In the genomic region with DNA sequence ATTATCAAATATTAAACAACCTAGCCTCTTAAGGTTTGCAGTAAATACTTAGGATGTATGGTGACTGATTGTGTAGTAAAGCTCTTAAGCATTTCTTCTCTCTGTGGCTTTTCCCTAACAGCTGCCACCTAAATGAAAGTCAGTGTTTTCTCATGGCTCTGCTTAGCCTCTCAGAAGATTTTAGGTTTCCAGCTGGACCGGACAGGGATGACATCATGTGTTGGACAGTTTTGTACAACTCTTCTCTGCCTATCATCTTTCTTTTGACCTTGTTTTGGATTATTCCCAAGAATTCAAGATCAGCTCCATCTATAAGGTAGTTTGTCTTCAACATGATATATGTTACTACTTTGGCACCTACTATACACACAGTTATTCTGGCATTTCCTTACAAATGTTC, we compare ENCODE assay signal across 26 mouse cellular contexts.
A peak's percentile ranks its signal among the peaks of the same experiment; 100 is the strongest.
DNase-seq lines count a peak whose midpoint lies in the region; ATAC-seq and TF ChIP-seq lines count a peak whose summit lies in the region.
"Had no signal": no experiment of that assay in that cellular context is flagged by ENCODE, and none has a peak within 500 bp of the region (broad histone marks: within the 10 kb centered on the region; RNA-seq: fewer than 3 reads in every experiment).

No protein-coding gene starts in this region.

- no peaks in the 10 kb centered on the region for H3K36me3 ChIP-seq in heart, embryonic 12.5 days
- no peaks in the 10 kb centered on the region for H3K36me3 ChIP-seq in myocyte (ENCODE audit: control insufficient read depth, insufficient read depth)
- H3K36me3 ChIP-seq: embryonic facial prominence, embryonic 13.5 days; forebrain, embryonic 10.5 days; G1E; heart, embryonic 15.5 days; hindbrain, embryonic 12.5 days; hindbrain, embryonic 15.5 days had no signal

- no peaks in the 10 kb centered on the region for H3K79me2 ChIP-seq in myocyte (ENCODE audit: control insufficient read depth, insufficient read depth)

- no peak for TF ChIP-seq POLR2A in myocyte (IDR thresholded peaks at IDR 0.05; ENCODE audit: insufficient read length, low read depth)

- no peaks in the 10 kb centered on the region for H3K27me3 ChIP-seq in heart, embryonic 12.5 days (replicated peaks)
- H3K27me3 ChIP-seq in myocyte (ENCODE audit: control insufficient read depth, insufficient read depth, insufficient read length), result no peaks in the 10 kb centered on the region
- H3K27me3 ChIP-seq: CH12.LX; embryonic facial prominence, embryonic 13.5 days; forebrain, embryonic 13.5 days; heart, embryonic 15.5 days; hindbrain, embryonic 12.5 days; hindbrain, embryonic 15.5 days; Patski had no signal

- H3K27ac ChIP-seq in heart, embryonic 12.5 days (ENCODE audit: poor library complexity, severe bottlenecking), result no peak overlapping the region
- H3K27ac ChIP-seq: embryonic facial prominence, embryonic 13.5 days; forebrain, embryonic 10.5 days; forebrain, embryonic 13.5 days; heart, embryonic 15.5 days; hindbrain, embryonic 12.5 days; hindbrain, embryonic 15.5 days had no signal

- WGBS in heart, embryonic 12.5 days, result 47% methylated on average over 1 of the region's 1 CpGs

- peak; percentile 88 for DNase-seq in heart, adult 11 months
- no peak for DNase-seq in heart, postnatal 25 days (ENCODE audit: low spot score)
- peak; percentile 11 for DNase-seq in heart, adult 8-10 months (ENCODE audit: low spot score)
- DNase-seq in heart, postnatal 14 days, result peak; percentile 7 to 48
- DNase-seq in gastrocnemius, postnatal 25 days, result no peak
- DNase-seq: adrenal gland, postnatal 10 days; adrenal gland, postnatal 36 days; B cell, adult 2 months; cerebellum, adult 2 months; cerebellum, adult 9-11 months; cerebellum, postnatal 25 days; gastrocnemius, postnatal 10 days; kidney, adult 18-20 months; kidney, adult 9 months had no signal

- ATAC-seq in heart, embryonic 12.5 days (ENCODE audit: insufficient number of reproducible peaks, low FRiP score), result no peak
- ATAC-seq: forebrain, embryonic 13.5 days; forebrain, embryonic 16.5 days; Patski had no signal

- no peaks in the 10 kb centered on the region for H3K9me3 ChIP-seq in heart, embryonic 12.5 days (replicated peaks)
- H3K9me3 ChIP-seq: embryonic facial prominence, embryonic 13.5 days; forebrain, embryonic 10.5 days; forebrain, embryonic 13.5 days; G1E; heart, embryonic 15.5 days; hindbrain, embryonic 12.5 days; hindbrain, embryonic 15.5 days had no signal

- H3K9ac ChIP-seq in heart, embryonic 12.5 days, result no peak overlapping the region
- H3K9ac ChIP-seq: embryonic facial prominence, embryonic 13.5 days; forebrain, embryonic 13.5 days; heart, embryonic 15.5 days; hindbrain, embryonic 12.5 days; hindbrain, embryonic 15.5 days had no signal

- no peak overlapping the region for H3K4me3 ChIP-seq in heart, embryonic 12.5 days
- H3K4me3 ChIP-seq in myocyte, result no peak overlapping the region
- H3K4me3 ChIP-seq: embryonic facial prominence, embryonic 13.5 days; forebrain, embryonic 10.5 days; forebrain, embryonic 13.5 days; heart, embryonic 15.5 days; hindbrain, embryonic 12.5 days; hindbrain, embryonic 15.5 days had no signal

- 0 out of 2 replicates have a peak, but pooled peaks cover 3% of the 10 kb centered on the region for H3K4me1 ChIP-seq in heart, embryonic 12.5 days (replicated peaks)
- H3K4me1 ChIP-seq: embryonic facial prominence, embryonic 13.5 days; forebrain, embryonic 10.5 days; forebrain, embryonic 13.5 days; heart, embryonic 15.5 days; hindbrain, embryonic 12.5 days; hindbrain, embryonic 15.5 days had no signal

- intact Hi-C loops in heart, postnatal 25 days (cut with DNase I), result no loop called here
- intact Hi-C loops in heart, postnatal 14 days (cut with DNase I), result no loop called here

- H3ac ChIP-seq in myocyte (ENCODE audit: control insufficient read depth, insufficient read length), result no peak overlapping the region

- H3K4me2 ChIP-seq in heart, embryonic 12.5 days, result no peak overlapping the region
- H3K4me2 ChIP-seq in myocyte (ENCODE audit: low read depth), result peak overlapping the region; percentile 10
- H3K4me2 ChIP-seq: embryonic facial prominence, embryonic 13.5 days; forebrain, embryonic 13.5 days; heart, embryonic 15.5 days; hindbrain, embryonic 12.5 days; hindbrain, embryonic 15.5 days had no signal

TF ChIP-seq in myocyte, 11 proteins besides CTCF, POLR2A, EP300 and RAD21:
- TF ChIP-seq TCF3 (IDR thresholded peaks at IDR 0.05; ENCODE audit: insufficient read length, low read depth) (no peak), SRF (IDR thresholded peaks at IDR 0.05; ENCODE audit: control insufficient read depth, insufficient read length, low read depth) (no peak), MYOG (IDR thresholded peaks at IDR 0.05; ENCODE audit: control insufficient read depth in 1 of 3, insufficient read depth in 1 of 3, insufficient read length in 2 of 3, low read depth in 2 of 3) (no peak), USF1 (IDR thresholded peaks at IDR 0.05; ENCODE audit: low read depth) (no peak), REST (IDR thresholded peaks at IDR 0.05; ENCODE audit: insufficient read depth, insufficient read length) (no peak), CEBPB (IDR thresholded peaks at IDR 0.05; ENCODE audit: insufficient read depth, poor library complexity, severe bottlenecking) (no peak), MYOD1 (IDR thresholded peaks at IDR 0.05; ENCODE audit: control insufficient read depth in 1 of 3, insufficient read length in 2 of 3, low read depth in 2 of 3) (no peak), E2F4 (IDR thresholded peaks at IDR 0.05; ENCODE audit: insufficient read depth) (no peak), POLR2AphosphoS2 (IDR thresholded peaks at IDR 0.05; ENCODE audit: insufficient read length, low read depth) (no peak), MAX (IDR thresholded peaks at IDR 0.05; ENCODE audit: low read depth) (no peak)

Comparison
In these comparisons a context has a peak if more than half of its experiments do, and no peak if none do; other contexts are left out.
1. DNase-seq: peak in heart, adult 11 months (single experiment), heart, adult 8-10 months (single experiment) and heart, postnatal 14 days (2 of 2); none in heart, postnatal 25 days (single experiment) and gastrocnemius, postnatal 25 days (single experiment).